Mouse (Mus musculus) E14TG2a.4 (cell line): ENCODE data around the gene Stard10.

Source experiments
- H3K27me3 ChIP-seq: 2 replicates; pipeline ENCODE4 v1.6.1; 2014; ENCODE audit warnings: low read length, control low read depth; ENCODE audit not compliant: insufficient read depth
- H3K36me3 ChIP-seq: 2 replicates; pipeline ENCODE4 v1.6.1; 2014; ENCODE audit warnings: low read length, control low read depth; ENCODE audit not compliant: insufficient read depth
- H3K4me1 ChIP-seq: replicated peaks from 2 replicates; pipeline ENCODE4 v1.6.1; 2014; ENCODE audit warnings: low read depth, low read length, control low read depth
- H3K4me3 ChIP-seq: replicated peaks from 2 replicates; pipeline ENCODE4 v1.5.1; 2014; ENCODE audit warnings: mild to moderate bottlenecking, low read length
- H3K9me3 ChIP-seq: 2 replicates; pipeline ENCODE4 v1.6.1; 2014; ENCODE audit warnings: low read length, control low read depth
- CTCF ChIP-seq: conservative IDR thresholded peaks from 2 replicates; pipeline ENCODE4 v1.5.1; 2014; ENCODE audit warnings: low read length
- NANOG ChIP-seq: IDR thresholded peaks from 2 replicates; pipeline ENCODE4 v1.6.1; 2014; ENCODE audit warnings: borderline replicate concordance, low read length, mixed read lengths
- POU5F1 ChIP-seq: IDR thresholded peaks from 2 replicates; pipeline ENCODE4 v1.6.1; 2014; ENCODE audit warnings: low read length, borderline replicate concordance

Gene Stard10

DNA sequence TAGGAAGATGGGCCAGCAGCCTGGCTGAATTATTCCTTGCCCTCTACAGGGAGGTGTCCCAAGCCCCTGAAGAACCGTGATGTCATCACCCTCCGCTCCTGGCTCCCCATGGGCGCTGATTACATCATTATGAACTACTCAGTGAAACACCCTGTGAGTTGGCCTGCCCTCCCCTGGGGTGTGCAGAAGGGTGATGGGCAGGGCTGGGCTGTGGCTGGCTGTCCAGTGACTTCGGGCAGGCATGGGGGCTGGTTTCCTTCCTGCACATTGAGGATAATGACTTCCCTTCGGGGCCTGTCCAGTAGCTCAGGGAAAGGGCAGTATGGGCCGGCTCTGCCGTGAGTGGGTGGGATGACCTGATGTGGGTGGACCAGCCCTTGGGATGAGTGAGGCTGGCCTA is 26.2 kb downstream of the Stard10 start:
- Histone ChIP-seq H3K9me3 (no peaks in the 10 kb centered on the region), H3K4me1 (peaks cover 45% of the 10 kb centered on the region), H3K27me3 (peaks cover 30% of the 10 kb centered on the region), H3K4me3 (no peak overlapping the region), H3K36me3 (no peaks in the 10 kb centered on the region)
- TF ChIP-seq CTCF (no peak), NANOG (no peak), POU5F1 (no peak)

DNA sequence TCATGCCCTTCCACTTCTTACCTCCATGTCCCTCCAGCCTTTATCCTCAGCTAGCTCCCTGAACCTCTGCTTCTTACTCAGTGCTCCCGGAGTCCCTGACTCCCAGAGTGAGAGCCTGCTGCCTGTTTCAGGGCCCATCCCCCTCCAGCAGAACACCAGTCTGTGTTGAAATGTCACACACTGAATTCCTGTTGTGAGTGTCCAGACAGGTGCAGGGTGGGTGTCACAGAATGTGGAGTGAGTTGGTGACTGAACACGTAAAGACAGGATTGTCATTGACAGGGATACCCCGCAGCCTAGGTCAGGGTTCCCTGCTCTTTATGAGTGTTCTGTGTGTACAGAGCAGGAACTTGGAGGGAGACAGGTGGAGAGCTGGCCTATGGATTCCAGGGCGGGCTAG is 28.0 kb downstream of the Stard10 start:
- H3K36me3 ChIP-seq = no peaks in the 10 kb centered on the region
- peaks cover 47% of the 10 kb centered on the region for H3K27me3 ChIP-seq
- no peaks in the 10 kb centered on the region for H3K9me3 ChIP-seq
- peaks cover 62% of the 10 kb centered on the region for H3K4me1 ChIP-seq
- no peak for TF ChIP-seq NANOG
- TF ChIP-seq CTCF = no peak
- no peak for TF ChIP-seq POU5F1
- no peak overlapping the region for H3K4me3 ChIP-seq

DNA sequence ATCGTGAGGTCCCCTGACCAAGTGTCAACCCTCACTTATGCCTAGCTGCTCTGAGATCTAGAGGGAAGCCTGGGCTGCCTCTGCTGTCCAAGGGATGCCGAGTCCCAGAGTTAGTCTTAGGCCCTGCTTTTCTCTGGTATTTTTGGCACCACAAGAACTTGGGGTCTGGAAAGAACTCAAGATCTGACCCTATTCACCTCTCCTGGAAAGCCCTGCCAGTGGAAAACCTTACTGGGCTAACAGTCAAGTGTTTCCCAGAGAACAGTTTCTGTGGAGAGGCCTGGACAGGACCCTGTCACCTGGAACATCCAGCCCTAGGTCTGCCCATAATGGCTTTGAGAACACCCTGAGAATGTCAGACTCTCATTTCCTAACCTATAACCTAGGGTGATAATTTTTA is 30.1 kb downstream of the Stard10 start:
- H3K4me3 ChIP-seq = no peak overlapping the region
- H3K36me3 ChIP-seq = peaks cover 3% of the 10 kb centered on the region
- TF ChIP-seq POU5F1 = no peak
- no peak for TF ChIP-seq CTCF
- TF ChIP-seq NANOG = no peak

DNA sequence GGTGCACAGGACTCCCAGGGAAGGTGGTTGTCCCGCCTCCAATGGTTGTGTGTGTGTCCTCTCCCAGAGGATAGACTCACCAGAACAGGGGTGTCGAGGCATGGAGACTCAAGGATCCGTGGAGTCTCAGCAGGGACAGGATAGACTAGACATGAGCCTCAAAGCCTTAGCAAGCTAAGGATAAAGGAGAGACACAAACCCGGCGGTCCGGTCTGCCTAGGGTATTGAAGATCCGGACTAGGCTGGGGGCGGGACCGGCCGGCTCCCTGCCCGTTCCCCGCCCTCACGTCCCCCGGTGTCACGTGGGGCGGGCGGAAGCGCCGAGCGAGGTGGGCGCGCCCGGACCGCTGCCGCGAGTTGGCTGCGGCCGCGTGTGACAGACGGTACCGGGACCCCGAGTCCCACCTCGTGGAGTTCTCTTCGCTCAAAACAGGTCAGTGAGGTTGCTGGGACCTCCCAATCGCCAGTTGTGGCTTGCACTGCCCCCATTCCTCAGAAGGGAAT is 30.9 kb downstream of the Stard10 start, which contains the start of gene Arap1:
Gene Arap1 (plus strand): TSS at position 301 of the 504 bp plus-strand sequence.
- Histone ChIP-seq H3K27me3 (peaks cover 54% of the 10 kb centered on the region), H3K9me3 (no peaks in the 10 kb centered on the region), H3K4me1 (peaks cover 67% of the 10 kb centered on the region), H3K4me3 (peak within 1 kb of the TSS; percentile 86), H3K36me3 (peaks cover 5% of the 10 kb centered on the region)
- TF ChIP-seq POU5F1 (no peak), CTCF (no peak), NANOG (no peak)

More for the DNA sequence above, 30.1 kb downstream of the Stard10 start:
- H3K27me3 ChIP-seq = peaks cover 54% of the 10 kb centered on the region
- H3K4me1 ChIP-seq = peaks cover 62% of the 10 kb centered on the region
- H3K9me3 ChIP-seq = no peaks in the 10 kb centered on the region

DNA sequence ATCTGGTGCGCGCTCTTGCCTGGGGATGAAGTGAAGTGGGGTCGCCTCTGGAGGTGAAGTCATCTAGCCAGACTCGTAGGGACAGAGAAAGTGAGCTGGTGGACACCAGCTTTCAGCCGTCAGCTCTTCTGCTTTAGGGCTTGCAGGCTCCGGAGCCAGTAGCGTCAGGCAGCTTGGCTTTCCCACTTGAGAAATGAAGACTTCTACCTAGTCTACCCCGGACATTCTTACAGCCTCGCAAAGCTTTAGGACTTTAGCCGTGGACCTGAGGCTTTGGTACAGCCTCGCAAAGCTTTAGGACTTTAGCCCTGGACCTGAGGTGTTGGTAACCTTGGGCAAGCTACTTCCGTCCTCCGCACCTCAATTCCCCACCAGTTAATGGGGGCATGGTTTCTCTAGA is 31.4 kb downstream of the Stard10 start:
- H3K4me1 ChIP-seq = peaks cover 72% of the 10 kb centered on the region
- peak overlapping the region; percentile 86 for H3K4me3 ChIP-seq
- H3K36me3 ChIP-seq = peaks cover 5% of the 10 kb centered on the region
- peaks cover 51% of the 10 kb centered on the region for H3K27me3 ChIP-seq
- H3K9me3 ChIP-seq = no peaks in the 10 kb centered on the region
- TF ChIP-seq POU5F1 (no peak), NANOG (no peak), CTCF (no peak)

- Histone ChIP-seq H3K4me1 (peaks cover 83% of the 10 kb centered on the region), H3K4me3 (peak overlapping the region; percentile 86), H3K36me3 (peaks cover 5% of the 10 kb centered on the region), H3K27me3 (peaks cover 41% of the 10 kb centered on the region), H3K9me3 (no peaks in the 10 kb centered on the region)
- no peak for TF ChIP-seq POU5F1
- no peak for TF ChIP-seq CTCF
- no peak for TF ChIP-seq NANOG
These were observed 33.0 kb downstream of the Stard10 start for GRCm38 (mm10) chr7:101349861-101350260.

GRCm38 (mm10) chr7:101352404-101352803 is 35.5 kb downstream of the Stard10 start:
- TF ChIP-seq POU5F1 = no peak
- TF ChIP-seq CTCF = no peak
- no peak for TF ChIP-seq NANOG
- Histone ChIP-seq H3K4me3 (no peak overlapping the region), H3K36me3 (peaks cover 5% of the 10 kb centered on the region), H3K27me3 (peaks cover 30% of the 10 kb centered on the region), H3K4me1 (peaks cover 78% of the 10 kb centered on the region), H3K9me3 (no peaks in the 10 kb centered on the region)

- peaks cover 11% of the 10 kb centered on the region for H3K27me3 ChIP-seq
- peaks cover 5% of the 10 kb centered on the region for H3K36me3 ChIP-seq
- H3K9me3 ChIP-seq = no peaks in the 10 kb centered on the region
- TF ChIP-seq NANOG = no peak
- TF ChIP-seq CTCF = no peak
- H3K4me3 ChIP-seq = peak overlapping the region; percentile 41
- H3K4me1 ChIP-seq = peaks cover 68% of the 10 kb centered on the region
These were observed 37.5 kb downstream of the Stard10 start for GRCm38 (mm10) chr7:101354423-101354822.

GRCm38 (mm10) chr7:101355551-101356100 is 38.7 kb downstream of the Stard10 start:
- Histone ChIP-seq H3K4me3 (no peak overlapping the region), H3K9me3 (no peaks in the 10 kb centered on the region), H3K36me3 (peaks cover 5% of the 10 kb centered on the region), H3K27me3 (no peaks in the 10 kb centered on the region), H3K4me1 (peaks cover 59% of the 10 kb centered on the region)
- TF ChIP-seq CTCF (no peak), POU5F1 (no peak), NANOG (no peak)
